Mouse (Mus musculus): ENCODE results near the gene Sh3d19.
A peak's percentile ranks its signal among the peaks of the same experiment; 100 is the strongest.
"Not testable (repeated sequence)": the region's sequence is repeated elsewhere in the genome, so short reads cannot be mapped to it uniquely, and the experiment has no call there.

Gene Sh3d19

DNA sequence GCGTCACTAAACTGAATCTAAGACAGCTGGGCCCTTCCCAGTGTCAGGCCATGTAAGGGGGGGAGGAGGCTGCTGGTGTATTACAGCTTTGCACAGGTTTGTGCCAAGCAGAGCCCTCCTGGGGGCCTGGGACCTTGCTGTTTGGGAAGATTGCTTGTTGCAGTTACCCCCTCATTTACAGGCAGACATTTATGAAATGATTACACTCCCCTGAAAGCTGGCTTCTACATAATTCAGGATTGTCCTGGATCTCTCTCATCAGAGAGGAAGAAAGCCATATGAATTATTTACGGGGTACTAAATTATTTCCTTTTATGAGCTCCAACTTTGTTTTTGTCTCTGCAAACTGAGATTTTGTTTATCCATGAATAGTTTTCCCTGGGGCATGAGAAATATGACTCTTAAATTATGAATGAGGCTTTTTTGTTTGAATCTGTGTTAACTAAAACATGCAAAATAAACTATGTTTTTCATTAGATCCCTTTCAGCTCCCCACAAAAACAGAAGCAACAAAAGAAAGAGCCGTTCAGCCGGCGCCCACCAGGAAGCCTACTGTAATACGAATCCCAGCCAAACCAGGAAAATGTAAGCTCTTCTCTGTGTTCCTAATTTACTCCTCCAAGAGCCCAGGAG is 122.4 kb downstream of the Sh3d19 start:
- no peak for DNase-seq (ENCODE audit: low spot score in 2 of 2)

DNA sequence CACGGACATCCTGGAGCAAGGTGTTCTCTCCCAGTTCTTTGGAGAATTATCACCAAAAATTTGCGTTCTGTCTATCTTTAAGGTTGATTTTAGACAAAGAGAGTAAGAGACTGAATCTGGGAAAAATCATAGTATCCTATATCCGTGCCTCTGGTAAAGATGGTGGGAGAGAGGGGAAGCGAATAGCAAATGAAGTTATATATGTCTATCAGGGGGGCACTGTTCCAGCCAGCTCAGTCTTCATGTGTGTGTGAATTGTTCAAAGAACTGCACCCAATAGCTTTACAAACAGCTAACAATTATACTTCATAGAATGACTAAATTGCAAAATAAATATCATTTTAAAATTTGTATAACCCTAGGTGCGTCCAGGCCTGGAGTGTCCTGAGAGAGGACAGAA is 123.0 kb downstream of the Sh3d19 start:
- DNase-seq (ENCODE audit: low spot score in 2 of 2) = no peak

DNA sequence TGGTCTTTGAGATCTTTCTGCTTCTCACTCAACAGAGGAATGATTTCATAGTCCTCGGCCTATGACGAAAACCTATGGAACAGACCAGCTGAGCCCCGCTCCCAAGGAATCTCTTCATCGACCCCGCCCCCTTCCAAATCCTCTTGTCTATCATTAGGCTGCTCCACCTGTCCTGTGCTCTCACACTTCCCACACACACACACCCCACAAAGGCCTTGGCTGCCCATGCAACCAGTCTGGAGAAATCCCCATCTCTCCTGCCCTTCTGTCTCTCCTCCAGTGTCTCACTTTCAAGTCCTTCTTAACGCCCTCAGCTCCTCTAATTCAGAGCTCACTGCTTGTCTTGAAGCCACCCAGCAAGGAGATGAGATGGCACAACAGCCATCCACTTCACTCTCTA is 131.0 kb downstream of the Sh3d19 start:
- no peak for DNase-seq (ENCODE audit: low spot score in 2 of 2)

DNA sequence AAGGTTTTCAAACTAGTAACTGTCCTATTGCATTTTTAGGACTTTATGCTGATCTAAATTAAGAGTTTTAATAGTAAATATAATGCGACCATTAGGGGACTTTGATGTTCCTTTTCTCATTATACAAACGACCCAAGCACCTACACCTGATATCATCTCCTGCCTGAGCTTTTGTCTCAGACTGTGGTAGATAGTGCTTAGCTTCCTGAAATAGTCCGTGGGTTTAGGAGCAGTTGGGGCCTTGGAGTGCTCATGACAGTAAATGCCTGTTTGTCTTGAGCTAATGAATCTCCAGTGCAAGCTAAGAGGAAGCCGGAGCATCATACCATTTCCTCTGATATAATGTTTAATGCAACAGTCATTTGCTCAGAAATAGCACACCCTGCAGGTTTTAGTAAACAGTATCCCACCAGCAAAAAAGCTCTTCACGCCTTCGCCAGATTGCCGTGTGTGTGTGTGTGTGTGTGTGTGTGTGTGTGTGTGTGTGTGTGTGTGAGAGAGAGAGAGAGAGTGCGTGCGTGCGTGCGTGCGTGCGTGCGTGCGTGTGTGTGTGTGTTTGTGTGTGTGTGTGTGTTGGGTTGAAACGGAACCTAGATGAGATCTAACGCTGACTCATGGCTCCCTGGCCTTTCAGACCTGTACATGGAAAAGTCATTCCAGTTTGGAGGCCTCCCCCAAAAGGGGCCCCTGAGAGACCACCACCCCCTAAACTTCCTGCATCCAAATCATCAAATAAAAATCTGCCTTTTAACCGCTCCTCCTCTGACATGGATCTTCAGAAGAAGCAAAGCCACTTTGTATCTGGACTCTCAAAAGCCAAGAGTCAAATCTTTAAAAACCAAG is 132.8 kb downstream of the Sh3d19 start:
- DNase-seq (ENCODE audit: low spot score in 2 of 2) = no peak

DNA sequence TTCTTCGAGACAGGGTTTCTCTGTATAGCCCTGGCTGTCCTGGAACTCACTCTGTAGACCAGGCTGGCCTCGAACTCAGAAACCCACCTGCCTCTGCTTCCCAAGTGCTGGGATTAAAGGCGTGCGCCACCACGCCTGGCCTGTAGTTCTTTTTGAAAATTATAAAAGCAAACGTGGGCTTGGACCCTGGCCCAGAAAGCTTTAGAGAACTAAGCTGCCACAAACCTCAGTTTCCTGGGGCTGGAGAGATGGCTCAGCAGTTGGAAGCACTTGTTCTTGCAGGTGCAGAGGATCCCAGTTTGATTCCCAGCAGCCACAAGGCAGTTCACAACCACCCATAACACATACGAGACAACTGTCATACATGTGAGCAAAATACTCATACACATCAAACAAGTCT is 133.5 kb downstream of the Sh3d19 start:
- not testable (repeated sequence) for DNase-seq (ENCODE audit: low spot score in 2 of 2)

DNA sequence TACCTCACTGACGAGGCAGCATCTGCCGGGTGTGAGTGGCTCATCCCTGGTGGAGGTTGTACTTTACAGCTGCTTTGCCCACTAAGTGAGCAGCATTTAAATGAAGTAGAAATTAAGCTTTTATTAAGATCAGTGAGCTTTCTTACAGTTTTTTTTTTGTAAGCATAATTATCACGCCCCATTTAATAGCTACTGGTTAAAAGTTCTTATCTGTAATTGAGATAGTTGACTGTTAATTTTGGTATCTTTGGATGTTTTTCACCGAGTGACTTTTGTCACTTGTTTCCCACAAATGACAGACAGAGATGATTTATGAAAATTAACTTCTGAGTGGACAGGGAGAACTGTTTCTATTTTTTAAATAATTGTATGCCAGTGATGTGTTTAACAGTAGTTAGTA is 134.0 kb downstream of the Sh3d19 start:
- no peak for DNase-seq (ENCODE audit: low spot score in 2 of 2)

DNA sequence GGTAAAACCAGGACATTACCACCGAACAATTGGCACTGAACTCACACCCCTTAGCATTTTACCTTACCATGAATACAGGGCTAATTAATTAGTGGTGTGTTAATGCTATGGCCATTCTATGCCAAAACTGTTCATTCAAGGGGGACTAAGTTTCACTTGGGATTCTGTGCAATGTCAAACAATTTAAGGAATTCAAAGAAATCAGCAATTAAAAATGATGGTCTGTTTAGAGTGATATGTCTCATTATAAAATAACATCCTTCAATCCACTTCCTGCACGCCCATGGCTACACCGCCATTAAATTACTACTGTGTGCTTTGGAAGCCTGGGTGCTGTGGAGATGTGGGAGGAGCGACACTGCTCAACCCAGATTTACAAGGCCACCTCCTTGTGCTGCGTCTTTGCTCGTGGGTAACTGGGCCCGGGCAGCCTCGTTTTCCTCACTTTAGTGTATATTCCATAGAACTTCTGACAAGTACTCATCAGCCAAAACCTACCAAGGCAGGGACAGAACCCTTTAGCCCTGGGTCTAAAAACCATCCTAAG is 135.2 kb downstream of the Sh3d19 start:
- no peak for DNase-seq (ENCODE audit: low spot score in 2 of 2)

DNA sequence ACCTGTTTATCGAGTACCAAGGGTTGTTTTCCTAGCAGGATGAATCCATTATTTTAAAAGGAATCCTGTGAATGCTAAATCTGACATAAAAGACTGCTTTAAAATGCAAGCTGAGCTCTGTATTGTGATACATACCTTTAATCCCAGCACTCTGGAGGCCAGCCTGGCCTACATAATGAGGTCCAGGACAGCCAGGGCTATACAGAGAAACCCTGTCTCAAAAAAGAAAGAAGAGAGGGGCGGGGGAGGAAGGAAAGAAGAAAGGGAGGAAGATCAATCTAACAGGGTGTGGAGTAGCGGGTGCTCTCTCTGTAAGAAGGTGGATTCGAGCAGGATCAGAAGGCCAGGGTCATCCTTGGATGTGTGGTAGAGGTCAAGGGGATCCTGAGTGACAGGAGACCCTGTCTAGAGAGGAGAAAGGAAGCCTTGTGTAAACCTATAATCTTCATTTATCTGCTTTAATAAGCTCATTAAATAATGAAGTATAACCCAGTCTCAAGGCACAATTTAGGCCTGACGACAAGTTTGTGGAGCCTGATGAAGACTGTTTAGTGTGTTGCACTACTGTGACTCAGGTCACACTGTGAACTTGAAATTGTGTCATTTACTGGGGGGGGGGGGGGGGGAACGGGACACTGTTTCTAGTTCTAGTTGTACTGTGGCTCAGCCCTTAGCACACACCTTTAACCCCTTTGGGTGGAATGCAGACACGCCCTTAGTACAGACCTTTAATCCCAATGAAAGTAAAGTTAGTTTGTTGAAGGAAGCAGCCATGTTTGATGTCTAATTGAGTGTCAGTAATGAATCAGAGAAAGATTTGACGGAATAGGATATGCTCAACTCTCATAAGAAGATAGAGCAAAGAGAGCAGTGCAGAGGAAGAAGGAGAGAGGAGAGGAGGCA is 137.0 kb downstream of the Sh3d19 start:
- no peak for DNase-seq (ENCODE audit: low spot score in 2 of 2)

DNA sequence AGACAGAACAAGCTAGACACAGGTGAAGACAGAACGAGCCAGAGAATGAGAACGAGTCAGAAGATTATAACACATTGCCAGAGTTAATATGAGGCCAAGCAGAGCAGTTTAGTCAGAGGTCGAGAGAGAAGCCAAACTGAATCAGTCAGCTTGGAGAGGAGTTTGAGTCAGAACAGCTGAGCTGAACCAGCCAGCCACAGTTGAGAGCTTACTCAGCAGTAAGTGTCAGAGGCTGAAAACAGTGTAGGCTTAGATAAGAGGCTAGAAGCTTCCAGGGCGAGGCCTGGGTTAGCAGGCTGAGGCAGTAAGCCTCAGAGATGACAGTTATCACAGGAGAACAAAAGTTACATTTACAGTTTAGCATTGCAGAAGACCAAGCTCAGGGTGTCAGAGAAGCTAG is 137.7 kb downstream of the Sh3d19 start:
- no peak for DNase-seq (ENCODE audit: low spot score in 2 of 2)

DNA sequence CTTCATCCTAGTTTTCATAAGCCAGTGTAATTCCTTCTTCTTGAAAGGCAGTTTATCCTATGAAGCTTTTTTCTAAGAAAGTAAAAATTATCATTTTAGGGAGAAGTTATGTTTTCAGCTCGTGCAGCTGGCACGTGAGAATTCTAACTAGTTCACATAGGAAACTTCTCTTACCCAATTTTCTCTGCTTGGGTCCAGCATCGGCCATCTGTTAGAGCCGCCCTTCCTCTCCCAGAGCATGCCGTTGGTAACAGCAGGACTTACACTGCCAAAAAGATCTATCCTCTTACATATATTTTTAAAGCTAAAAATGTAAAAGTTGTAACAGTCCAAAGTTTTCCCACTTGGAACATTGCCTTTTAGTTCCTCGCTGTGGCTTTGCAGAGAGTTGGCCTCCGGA is 138.2 kb downstream of the Sh3d19 start:
- DNase-seq (ENCODE audit: low spot score in 2 of 2) = peak in 1 of 2 experiments; percentile 44

DNA sequence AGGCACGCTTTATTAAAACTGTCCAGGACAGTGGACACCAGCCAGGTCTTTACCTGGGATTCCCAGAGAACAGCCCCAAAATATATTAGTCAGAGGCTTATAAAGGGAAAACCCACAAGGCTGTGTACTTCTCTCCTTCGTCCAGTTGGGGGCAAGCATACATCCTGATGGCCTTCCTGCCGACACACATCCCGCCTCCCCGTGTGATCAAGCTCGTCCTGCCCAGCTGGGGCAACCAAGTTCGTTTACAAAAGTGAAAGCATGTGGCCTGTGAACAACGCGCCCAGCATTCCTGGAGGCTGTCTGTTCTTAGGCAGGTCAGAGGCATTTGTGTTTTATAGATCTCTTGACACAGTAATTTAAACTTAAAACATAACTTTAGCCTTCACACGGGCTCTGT is 139.2 kb downstream of the Sh3d19 start:
- no peak for DNase-seq (ENCODE audit: low spot score in 2 of 2)

DNA sequence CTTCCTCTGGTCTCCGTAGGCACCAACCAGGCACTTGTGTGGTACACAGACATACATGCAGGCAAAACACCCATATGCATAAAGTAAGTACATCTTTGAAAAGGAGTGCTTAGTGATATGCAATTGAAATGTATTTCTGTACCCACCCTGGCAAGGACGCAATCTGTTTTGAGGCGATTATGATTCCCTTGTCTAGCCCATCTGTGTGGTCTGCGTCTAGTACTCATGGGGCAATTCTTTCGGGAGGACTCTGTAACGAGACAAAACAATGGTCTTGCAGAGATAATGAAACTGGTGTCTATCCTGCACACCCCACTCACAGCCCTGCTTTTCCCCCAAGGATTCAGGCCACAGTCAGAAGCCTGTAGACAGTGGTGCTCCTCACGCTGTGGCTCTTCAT is 141.9 kb downstream of the Sh3d19 start:
- no peak for DNase-seq (ENCODE audit: low spot score in 2 of 2)

DNA sequence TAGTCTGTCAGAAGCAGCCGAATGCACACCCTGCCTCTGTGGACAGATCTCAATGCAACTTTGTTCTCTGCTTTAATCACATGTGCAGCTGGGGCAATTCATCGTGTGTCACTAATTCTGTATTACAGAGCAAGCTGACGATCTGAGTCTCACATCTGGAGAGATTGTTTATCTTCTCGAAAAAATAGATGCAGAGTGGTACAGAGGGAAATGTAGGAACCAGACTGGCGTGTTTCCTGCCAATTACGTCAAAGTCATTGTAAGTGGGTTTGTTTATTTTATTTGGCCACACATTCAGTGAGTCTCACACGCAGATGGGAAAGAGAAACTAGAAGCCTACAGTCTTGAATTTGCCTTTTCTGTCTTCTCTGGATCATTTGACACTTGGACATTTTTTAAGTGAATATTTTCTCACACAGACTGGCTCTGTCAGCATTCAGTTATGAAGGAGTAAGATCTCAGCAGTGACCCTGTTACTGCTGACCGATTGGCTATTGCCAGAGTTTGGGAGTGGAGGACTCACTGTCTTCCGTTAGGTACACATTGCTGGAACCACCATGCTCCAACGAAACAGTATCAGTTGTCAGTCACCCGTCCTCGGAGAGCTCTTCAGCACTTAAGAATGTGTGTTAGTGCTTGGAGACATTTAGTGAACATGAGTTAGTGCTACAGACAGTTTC is 143.9 kb downstream of the Sh3d19 start:
- peak in 1 of 2 experiments; percentile 41 for DNase-seq (ENCODE audit: low spot score in 2 of 2)

DNA sequence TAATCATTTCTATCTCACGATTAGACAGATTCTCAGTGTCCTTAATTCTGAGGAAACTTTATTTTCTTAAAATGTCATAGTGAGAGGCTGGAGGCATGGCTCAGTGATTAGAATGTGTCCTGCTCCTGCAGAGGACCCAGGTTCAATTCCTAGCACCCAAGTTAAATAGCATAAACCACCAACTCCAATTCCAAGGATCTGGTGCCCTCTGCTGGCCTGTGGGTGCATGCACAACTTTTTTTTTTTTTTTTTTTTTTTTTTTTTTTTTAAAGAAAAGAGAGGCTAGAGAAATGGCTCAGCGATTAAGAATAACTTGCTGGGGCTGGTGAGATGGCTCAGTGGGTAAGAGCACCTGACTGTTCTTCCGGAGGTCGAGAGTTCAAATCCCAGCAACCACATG is 146.0 kb downstream of the Sh3d19 start:
- no peak for DNase-seq (ENCODE audit: low spot score in 2 of 2)

DNA sequence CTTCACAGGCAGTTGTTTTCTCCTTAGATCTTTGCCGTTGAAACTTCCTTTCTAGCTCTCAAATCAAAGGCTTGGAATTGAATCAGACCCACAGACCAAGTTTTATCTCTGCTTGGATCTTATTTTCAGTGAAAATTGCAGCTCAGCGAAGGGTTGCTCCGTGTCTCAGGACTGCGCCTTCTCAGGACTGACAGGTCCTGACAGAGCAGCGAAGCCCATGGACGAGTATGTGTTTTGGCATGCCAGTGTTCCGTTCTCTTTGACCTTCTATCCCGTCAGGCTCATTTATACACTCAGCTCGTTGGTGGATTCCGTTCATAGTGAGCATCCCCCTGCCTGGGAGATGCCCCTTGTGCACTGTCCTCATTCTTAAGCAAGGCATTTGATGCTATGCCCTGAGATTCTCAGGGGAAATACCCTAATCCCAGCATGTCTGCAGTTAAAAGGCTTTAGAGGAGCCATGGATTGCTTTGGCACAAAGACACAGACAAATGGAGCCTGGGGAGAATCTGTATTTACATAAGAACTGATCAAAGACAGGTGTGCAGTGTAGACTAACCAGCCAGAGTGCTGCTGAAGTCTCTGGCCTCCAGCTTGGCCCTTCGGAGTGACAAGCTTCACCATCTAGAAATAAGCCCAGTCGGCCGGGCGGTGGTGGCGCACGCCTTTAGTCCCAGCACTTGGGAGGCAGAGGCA is 148.5 kb downstream of the Sh3d19 start:
- DNase-seq (ENCODE audit: low spot score in 2 of 2) = no peak

DNA sequence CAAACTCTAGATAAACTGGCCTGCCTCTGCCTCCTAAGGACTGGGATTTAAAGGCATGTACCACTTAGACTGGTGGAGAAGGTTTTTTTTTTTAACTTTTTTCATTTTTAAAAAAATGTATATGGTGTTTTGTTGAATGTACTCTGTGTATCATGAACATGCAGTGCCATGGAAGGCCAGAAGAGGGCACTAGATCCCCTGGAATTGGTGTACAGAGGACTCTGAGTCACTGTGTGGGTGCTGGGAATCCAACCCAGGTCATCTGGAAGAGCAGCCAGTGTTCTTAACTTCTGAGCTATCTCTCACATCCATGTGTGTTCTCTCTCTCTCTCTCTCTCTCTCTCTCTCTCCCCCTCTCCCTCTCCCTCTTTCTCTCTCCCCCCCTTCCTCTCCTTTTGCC is 151.2 kb downstream of the Sh3d19 start:
- no peak for DNase-seq (ENCODE audit: low spot score in 2 of 2)

DNA sequence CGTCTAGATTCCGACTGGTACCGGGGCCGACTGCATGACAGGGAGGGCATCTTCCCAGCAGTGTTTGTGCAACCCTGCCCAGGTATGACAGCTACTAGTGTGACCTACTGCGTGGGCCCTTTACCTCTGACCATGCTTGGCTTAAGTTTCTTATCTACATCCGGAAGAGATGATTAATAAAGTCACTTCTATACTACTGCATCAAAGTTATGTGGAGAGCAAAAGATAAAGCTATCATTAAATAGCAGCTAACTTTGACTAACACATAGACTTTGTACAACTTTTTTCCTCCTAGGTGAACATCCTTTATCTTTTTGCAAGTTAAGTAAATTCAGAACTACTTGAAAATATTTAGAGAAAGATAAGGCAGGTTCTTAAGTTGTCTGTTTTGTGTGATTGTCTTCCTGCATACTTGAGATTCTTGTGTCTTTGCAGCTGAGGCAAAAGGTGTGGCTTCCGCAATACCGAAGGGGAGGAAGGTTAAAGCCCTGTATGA is 152.4 kb downstream of the Sh3d19 start:
- no peak for DNase-seq (ENCODE audit: low spot score in 2 of 2)

DNA sequence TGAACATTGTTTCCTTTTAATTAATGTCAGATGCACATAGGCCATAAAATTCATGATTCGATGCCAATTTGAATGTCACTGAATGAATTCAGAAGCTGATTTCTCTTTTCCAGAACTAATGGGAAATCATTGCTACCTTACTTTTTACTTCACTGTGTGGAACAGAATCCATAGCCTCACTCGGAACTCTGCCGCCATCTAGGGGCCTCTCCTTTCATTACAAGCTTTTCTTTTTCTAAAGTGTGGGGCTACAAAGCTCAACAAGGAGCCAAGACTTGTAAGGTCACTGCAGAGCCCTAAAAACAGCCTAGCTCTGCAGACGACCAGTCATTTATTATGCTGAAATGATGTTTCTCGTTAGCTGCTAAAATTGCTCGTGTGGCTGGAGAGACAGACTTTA is 158.8 kb downstream of the Sh3d19 start:
- DNase-seq (ENCODE audit: low spot score in 2 of 2) = peak; percentile 76 to 83

DNA sequence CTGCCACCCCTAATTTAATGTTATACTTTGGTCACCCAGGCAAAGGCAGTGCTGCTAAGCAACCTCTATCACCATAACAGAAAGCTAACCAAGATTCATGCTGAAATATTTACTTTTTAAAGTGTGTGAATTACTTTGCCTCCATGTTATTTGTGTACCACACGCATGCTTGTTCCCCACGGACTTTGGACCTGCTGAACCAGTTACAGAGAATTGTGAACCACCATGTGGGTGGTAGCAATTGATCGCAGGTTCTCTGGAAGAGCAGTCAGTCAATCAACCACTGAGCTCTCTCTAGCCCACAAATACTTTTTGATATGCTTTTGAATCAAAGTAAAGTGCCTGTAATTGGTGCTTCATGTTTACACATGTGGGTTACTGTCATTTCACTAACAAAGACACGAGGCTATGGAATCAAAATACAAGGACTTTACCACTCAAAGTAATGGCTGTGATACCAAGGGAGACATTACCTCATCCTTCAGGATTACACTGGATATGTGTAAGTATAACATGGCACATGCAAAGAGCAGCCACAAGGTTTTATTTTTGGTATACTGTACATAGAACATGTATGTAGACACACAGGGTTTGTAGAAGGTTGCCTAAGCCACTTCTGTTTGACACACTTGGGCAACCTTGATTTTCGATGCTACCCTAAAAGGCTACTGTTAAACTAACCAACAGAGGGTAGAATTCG is 164.2 kb downstream of the Sh3d19 start:
- DNase-seq (ENCODE audit: low spot score in 2 of 2) = no peak

DNA sequence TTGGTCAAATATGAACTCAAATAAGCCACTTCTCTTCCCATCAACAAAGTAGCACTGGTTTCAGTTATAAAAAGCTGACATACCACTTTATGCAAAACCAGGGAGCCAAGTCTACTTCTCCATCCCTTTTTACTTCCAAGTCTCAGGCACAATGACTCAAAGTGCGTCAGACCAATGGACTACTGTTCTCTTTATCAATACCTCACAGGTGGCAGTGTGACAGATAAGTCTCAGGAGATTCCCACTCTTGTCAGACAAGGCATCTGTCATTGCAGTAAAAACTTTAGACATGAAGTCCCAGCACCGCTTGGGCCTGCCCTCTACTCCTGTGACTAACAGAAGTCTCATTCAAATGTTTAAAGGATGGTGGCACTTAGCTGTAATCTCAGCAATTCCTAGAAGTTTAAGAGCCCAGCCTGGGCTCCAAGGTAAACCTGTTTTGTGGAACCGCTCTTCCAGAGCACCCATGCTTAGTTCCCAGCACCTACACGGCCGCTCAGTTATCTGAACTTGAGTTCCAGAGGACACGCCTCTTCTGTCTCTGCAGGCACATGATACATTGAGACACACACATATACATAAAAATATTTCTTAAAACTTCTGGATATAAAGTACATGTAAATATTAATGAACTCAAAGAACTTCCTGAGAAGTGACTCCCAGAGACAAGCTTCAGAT is 165.1 kb downstream of the Sh3d19 start:
- DNase-seq (ENCODE audit: low spot score in 2 of 2) = no peak
